Mouse (Mus musculus) lung, postnatal 25 days (tissue): ENCODE data around the gene Os9.
"Not testable (repeated sequence)": the region's sequence is repeated elsewhere in the genome, so short reads cannot be mapped to it uniquely, and the experiment has no call there.

ENCODE experiments used
- DNase-seq: peaks from one replicate; pipeline ENCODE4 v3.0.0; 2022; ENCODE audit warnings: low spot score

The Os9 gene

GRCm38 (mm10) chr10:127145303-127145702, 24.4 kb upstream of the Os9 start:
- DNase-seq = no peak

DNA sequence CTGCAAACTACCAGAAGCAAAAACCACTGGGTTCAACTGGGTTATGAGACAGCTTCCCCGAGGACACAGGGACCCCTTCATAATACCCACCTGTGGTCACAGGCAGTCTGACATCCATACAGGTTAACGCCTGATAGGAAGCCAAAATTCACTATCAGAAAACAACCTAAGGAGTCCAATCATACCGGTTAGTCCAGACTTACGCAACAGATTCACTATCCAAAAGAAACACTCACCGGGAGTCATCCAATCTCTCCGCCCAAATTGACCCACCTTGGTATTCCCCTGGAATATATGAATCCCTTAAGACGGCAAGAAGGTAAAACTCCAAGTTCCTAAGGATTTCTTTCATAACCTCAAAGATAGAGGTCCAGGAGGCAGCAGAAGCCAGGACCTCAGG, 23.6 kb upstream of the Os9 start:
- DNase-seq = peak; percentile 52

GRCm38 (mm10) chr10:127143228-127143627, 22.3 kb upstream of the Os9 start:
- no peak for DNase-seq

- peak; percentile 38 for DNase-seq
Observed at GRCm38 (mm10) chr10:127141500-127141899, 20.6 kb upstream of the Os9 start.

DNA sequence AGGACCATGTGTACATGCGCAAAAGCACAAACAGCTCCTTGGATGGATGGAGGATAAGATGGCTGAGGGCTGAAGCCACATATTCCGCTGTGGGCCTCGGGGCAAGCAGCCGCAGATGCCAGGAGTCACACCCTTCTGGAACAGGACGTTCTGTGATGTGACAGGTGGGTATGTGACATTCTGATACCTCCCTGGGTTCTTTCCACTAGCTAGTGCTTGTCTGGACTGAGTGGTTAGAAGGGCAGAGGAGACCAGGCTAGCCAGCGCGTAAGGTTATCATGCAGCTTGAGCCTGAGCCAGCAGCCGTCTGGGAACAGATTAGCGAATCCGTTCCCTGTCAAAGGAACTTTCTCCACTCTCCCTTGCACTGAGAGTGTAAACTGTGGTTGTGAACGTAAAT, 20.0 kb upstream of the Os9 start:
- no peak for DNase-seq

- no peak for DNase-seq
Observed at GRCm38 (mm10) chr10:127138328-127139141, 17.6 kb upstream of the Os9 start.

DNA sequence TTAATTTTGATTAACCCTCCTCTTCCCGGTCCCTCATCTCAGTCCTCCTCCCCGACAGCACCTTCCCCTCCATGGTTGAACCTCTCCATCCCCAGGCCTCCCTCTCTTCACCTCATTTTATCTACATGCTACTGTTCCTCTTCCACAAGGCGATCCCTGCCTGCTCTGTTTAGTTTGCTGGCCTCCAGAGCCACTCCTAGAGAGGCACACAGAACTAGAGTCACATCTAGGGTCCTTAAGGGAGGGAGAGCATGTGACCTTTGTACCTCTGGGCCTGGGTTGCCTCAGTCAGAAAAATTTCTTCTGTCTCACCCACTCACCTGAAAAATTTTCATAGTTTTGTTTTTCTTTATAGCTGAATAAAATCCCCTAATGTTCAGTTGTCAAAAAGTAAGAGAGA, 17.0 kb upstream of the Os9 start:
- no peak for DNase-seq

GRCm38 (mm10) chr10:127136510-127136909, 15.6 kb upstream of the Os9 start:
- peak; percentile 64 for DNase-seq

DNA sequence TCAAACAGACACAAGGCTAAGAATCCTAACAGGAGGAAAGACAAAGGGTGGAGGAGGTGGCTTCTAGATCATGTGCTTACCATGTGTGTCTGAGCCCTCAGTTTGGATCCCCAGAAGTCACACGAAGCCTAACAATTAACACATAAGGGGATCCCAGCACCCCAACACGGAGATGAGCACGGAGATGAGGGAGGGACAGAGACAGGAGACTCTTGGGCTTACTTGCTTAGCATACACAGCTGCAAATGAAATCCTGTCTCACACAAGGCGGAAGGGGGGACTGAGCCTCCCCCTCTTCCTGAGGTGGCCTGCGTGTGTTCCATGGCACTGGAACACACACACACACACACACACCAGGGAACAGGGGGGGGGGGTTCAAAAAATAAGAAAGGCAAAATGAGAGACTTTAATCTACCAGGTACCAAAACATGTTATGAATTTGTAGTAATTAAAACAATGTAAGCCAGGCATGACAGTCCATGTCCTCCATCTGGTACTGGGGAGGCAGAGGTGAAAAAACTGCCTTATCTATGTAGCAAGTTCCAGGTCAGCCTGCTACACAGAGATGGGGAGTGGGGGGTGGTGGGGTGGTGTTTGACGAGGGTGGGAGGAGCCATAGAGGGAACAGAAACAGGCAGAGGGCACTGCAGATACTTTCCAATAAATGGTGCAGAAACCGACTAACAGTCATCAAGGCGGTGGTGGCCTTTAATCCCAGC, 14.3 kb upstream of the Os9 start:
- DNase-seq = no peak

DNA sequence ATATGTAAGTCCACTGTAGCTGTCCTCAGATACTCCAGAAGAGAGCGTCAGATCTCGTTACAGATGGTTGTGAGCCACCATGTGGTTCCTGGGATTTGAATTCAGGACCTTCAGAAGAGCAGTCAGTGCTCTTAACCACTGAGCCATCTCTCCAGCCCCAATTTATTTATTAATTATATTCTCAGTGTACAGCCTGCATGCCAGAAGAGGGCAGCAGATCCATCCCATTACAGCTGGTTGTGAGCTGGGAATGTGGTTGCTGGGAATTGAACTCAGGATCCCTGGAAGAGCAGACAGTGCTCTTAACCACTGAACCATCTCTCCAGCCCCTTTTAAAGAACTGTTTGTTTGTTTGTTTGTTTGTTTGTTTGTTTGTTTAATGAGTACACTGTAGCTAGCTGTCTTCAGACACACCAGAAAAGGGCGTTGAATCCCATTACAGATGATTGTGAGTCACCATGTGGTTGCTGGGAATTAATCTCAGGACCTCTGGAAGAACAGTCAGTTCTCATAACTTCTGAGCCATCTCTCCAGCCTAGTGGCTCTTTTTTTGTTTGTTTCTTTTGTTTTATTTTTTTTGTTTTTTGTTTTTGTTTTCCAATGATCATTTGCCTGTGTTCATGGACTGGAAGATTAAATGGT, 13.6 kb upstream of the Os9 start:
- not testable (repeated sequence) for DNase-seq

- no peak for DNase-seq
Observed at GRCm38 (mm10) chr10:127132469-127132868, 11.5 kb upstream of the Os9 start.

DNA sequence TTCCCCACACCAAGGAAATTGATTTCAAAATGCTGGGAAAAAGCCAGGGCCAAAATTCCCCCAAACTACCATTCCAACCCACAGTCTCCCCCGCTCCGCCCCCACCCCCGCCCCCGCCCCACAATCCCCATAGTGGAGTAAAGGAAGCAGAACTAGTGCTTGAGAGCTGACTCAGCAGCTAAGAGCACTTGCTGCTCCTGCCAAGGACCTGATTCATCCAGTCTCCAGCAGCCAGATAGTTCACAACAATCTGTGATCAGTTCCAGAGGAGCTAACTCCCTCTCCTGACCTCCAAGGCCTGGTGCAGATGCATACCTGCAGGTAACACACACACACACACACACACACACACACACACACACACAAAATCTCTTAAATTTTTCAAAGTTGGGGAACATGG, 8.5 kb upstream of the Os9 start:
- no peak for DNase-seq

- no peak for DNase-seq
Observed at GRCm38 (mm10) chr10:127127711-127128279, 6.9 kb upstream of the Os9 start.

DNA sequence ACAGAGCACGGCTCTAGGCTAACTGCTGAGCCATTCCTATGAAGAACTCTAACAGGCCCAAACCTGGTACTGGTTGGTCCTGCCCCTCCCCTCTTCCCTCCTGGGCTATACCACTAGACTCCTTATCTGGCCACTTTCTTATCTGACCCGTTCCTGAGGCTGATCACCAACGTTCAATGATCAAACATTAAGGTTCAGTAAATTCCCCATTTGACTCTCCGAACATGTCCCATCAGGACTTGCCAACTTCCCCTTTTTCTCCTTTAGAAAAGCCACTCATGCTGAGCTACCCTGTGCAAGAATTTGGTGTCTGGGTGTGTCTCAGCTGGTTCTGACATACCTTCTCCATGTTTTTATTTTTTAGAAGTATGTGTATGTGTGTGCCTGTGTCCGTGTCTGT, 5.6 kb upstream of the Os9 start:
- DNase-seq = no peak

DNA sequence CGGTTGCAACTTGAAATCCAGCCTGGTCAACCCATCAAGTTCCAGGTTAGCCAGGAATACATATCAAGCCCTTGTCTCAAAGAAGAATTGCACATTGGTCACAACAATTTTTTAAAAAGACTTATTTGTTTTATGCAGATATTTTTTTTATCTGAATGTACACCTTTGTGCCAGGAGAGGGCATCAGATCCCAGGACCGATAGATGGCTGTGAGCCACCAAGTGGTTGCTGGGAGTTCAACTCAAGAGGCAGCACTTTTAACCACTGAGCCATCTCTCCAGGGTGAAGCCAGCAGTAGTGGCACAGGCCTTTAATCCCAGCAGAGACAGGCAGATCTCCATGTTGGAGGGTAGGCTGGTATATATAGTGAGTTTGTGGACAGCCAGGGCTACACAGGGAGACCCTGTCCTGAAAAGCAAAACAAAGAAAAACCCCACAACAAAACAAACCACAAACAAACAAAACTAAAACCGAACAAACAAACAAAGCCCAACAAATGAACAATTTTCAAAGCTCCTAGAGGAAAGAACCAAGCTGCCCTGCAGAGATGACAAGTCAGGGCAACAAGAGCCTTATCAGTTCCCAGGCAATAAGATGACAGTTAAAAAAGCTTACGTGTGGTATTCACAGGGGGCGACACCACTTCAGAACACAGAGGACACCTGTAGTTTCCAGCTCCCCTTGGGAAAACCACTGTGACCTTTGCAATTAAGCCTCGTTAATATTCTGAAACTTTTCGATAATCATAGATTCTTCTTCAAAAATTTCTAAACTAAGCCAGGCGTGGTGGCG, 4.5 kb upstream of the Os9 start:
- peak; percentile 51 for DNase-seq

DNA sequence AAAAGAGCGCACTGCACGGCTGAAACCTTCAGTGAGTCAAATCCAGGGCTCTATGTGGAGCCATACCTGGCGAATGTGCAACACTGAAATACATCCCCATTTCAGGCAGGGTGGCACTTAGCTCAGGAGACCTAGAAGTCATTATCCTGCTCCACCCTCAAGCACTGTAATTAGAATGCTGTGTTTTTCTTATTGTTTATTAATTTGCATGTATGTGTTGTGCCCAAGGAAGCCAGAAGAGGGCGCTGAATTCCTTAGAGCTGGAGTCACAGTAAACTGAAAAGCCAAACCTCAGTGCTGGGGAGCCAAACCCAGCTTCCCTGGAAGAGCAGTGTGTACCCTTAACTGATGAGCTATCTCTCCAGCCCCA, 2.5 kb upstream of the Os9 start:
- peak; percentile 72 for DNase-seq

DNA sequence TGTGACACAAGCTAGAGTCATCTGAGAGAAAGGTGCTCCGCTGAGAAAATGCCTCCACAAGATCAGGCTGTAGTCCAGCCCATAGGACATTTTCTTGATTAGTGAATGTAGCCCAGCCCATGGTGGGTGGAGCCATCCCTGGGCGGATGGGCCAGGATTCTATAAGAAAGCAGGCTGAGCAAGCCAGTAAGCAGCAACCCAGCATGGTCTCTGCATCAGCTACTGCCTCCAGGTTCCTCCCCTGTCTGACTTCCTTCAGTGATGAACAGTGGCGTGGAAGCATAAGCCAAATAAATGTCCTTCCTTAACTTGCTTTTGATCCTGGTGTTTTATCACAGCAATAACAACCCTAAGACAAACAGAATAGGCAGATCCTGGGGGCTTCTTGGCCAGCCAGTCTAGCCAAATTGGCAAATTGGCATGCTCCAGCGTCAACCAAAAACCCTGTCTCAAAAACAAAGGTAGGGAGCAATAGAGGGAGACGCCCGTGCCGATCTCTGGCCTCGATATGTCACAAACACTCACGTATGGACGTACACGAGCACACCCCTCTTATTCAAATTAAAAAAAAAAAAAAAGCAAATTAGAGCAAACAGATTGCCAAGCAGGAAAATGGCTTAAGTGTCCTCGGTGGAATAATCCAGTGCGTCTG, 2.0 kb upstream of the Os9 start:
- no peak for DNase-seq

DNA sequence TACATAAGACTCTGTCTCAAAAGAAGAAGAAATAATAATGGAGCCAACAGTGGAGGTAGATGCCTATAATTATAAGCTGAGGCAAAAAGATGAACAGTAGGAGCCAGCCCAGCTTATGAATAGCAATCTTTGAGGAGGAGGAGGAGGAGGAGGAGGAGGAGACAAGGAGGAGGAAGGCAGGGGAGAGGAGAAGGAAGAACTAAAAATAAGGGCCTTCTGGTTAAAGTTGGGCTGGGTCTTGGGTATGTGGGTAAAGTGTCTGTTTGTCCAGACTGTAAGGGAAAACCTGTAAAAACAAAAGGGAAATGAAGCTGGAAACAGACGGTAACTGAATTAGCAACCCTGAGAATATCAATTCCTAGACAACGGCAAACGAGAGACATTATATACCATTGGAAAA, 1.1 kb upstream of the Os9 start:
- no peak for DNase-seq

DNA sequence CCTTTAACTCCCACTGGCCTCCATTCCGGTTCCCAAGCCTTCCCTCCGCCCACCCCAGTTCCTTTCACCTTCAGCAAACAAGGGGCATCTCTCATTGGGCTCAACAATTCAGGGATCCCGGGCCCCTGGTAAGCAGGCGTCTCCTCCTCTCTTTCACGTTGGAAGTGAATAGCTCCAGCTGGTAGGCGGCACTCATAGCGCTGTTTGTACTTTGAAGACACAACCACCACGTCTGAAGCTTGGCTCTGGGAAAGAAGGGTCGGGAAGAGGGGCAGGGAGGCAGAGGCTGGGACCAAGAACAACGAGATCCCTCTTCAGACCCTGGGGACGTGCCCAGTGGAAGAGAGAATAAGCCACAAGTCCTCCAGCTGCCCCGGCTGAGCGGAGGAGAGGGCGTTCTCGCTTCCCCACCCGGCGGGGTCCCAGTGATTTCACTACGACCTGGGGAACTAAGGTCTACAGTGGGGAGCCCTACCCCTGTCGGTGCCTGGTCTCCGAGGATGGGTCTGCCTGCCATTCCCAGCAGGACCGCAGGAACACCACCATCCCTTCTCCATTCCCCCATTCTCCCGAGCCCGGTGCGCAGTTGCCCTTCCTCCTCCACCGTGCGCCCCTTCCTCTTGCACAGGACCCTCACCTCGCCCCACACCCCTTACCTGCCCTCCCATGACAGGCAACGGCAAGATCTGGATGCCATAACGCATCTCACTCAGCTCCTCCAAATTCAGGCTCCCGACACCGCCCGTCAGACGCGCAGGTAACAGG, 448 bp downstream of the Os9 start:
- no peak for DNase-seq

DNA sequence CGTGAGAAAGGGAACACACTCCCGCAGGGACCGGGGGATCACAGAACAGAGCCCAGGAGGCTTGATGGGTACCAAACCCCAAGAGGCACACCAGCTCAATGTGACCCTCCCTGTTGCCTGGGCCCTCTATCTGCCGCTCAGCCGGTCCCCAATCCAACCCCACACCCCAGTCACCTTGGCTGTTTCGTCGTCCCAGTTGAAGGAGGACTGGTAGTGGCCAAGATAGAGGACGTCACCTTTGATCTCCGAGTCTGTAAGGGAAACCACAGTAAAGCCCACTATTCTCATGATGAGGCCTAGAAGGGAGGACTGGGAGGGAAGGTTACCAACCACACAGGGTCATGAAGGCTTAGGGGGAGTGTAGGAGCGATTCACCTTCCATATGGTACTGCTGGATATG, 1.7 kb downstream of the Os9 start:
- DNase-seq = no peak

GRCm38 (mm10) chr10:127118470-127118869, 2.5 kb downstream of the Os9 start:
- no peak for DNase-seq
